Mouse (Mus musculus) MEL (cell line): ENCODE measurements at regions not wholly inside any gene's neighbourhood (a gene's known extent, or its start where the extent isn't known, plus 50 kb on each side); places are given as distances from the start of the nearest gene placed in this dataset.
A peak's percentile ranks its signal among the peaks of the same experiment; 100 is the strongest.

ENCODE experiments used
- DNase-seq: peaks from one replicate; pipeline ENCODE4 v3.0.0; 2011; ENCODE audit warnings: low read depth, low spot score
- H3K27ac ChIP-seq: 2 replicates; pipeline ENCODE4 v1.5.1; 2012; ENCODE audit warnings: low read depth, mild to moderate bottlenecking, control low read depth, low read length, moderate library complexity; ENCODE audit not compliant: control insufficient read depth
- H3K27me3 ChIP-seq, 2 experiments: fragments of 150-350 bp in 1 of 2; sonication (generic) in 1 of 2; 2 replicates each; pipeline ENCODE4 v1.6.1; 2012; ENCODE audit warnings: low read length in 2 of 2, mild to moderate bottlenecking in 2 of 2, improper control_type of control experiment in 1 of 2, moderate library complexity in 1 of 2; ENCODE audit not compliant: insufficient read depth in 2 of 2, control insufficient read depth in 1 of 2
- H3K36me3 ChIP-seq, 2 experiments: 2 replicates each; pipeline ENCODE4 v1.6.1; 2012 to 2014; ENCODE audit warnings: low read length in 2 of 2, improper control_type of control experiment in 1 of 2, inconsistent platforms in 1 of 2, mild to moderate bottlenecking in 1 of 2; ENCODE audit not compliant: insufficient read depth in 2 of 2, control insufficient read depth in 1 of 2
- H3K4me1 ChIP-seq, 2 experiments: fragments of 150-350 bp in 1 of 2; sonication (generic) in 1 of 2; 2 replicates each; pipeline ENCODE4 v1.6.1; 2012; ENCODE audit warnings: low read length in 2 of 2, improper control_type of control experiment in 1 of 2, mild to moderate bottlenecking in 1 of 2; ENCODE audit not compliant: insufficient read depth in 2 of 2, control insufficient read depth in 1 of 2
- H3K4me3 ChIP-seq, 2 experiments: fragments of 150-350 bp in 1 of 2; sonication (generic) in 1 of 2; 2 replicates each; pipeline ENCODE4 v1.5.1; 2012; ENCODE audit warnings: low read depth in 2 of 2, low read length in 2 of 2, mild to moderate bottlenecking in 2 of 2, moderate library complexity in 2 of 2, control low read depth in 1 of 2, improper control_type of control experiment in 1 of 2; ENCODE audit not compliant: control insufficient read depth in 1 of 2, insufficient read depth in 1 of 2
- H3K79me2 ChIP-seq: 2 replicates; pipeline ENCODE4 v1.6.1; 2012; ENCODE audit warnings: mild to moderate bottlenecking, low read length, moderate library complexity; ENCODE audit not compliant: control insufficient read depth, poor library complexity, insufficient read depth
- H3K9ac ChIP-seq: 2 replicates; pipeline ENCODE4 v1.6.1; 2012; ENCODE audit warnings: low read depth, mild to moderate bottlenecking, control low read depth, low read length, moderate library complexity; ENCODE audit not compliant: control insufficient read depth, poor library complexity, severe bottlenecking
- H3K9me3 ChIP-seq: fragments of 150-350 bp; sonication (generic); replicated peaks from 2 replicates; pipeline ENCODE4 v1.6.1; 2012; ENCODE audit warnings: mild to moderate bottlenecking, low read length, improper control_type of control experiment, moderate library complexity; ENCODE audit not compliant: insufficient read depth
- BHLHE40 ChIP-seq: IDR thresholded peaks from 2 replicates; pipeline ENCODE4 v1.6.1; 2012; ENCODE audit warnings: low read depth, mild to moderate bottlenecking, inconsistent platforms, low read length, improper control_type of control experiment, borderline replicate concordance
- CHD2 ChIP-seq: IDR thresholded peaks from 2 replicates; pipeline ENCODE4 v1.6.1; 2011; ENCODE audit warnings: low read length, improper control_type of control experiment
- CTCF ChIP-seq, 3 experiments: IDR thresholded peaks in 2 of 3; conservative IDR thresholded peaks in 1 of 3; 2 replicates each; pipeline ENCODE4 v1.5.1; 2011 to 2012; ENCODE audit warnings: low read length in 3 of 3, low read depth in 2 of 3, mild to moderate bottlenecking in 2 of 3, improper control_type of control experiment in 1 of 3, inconsistent platforms in 1 of 3, mixed read lengths in 1 of 3, moderate library complexity in 1 of 3; ENCODE audit not compliant: control insufficient read depth in 1 of 3, insufficient read depth in 1 of 3, poor library complexity in 1 of 3, severe bottlenecking in 1 of 3
- E2F4 ChIP-seq: IDR thresholded peaks from 2 replicates; pipeline ENCODE4 v1.6.1; 2011; ENCODE audit warnings: low read depth, low read length, improper control_type of control experiment, borderline replicate concordance
- EP300 ChIP-seq, 2 experiments: IDR thresholded peaks; 2 replicates each; pipeline ENCODE4 v1.6.1; 2011; ENCODE audit warnings: improper control_type of control experiment in 2 of 2, low read length in 2 of 2, low read depth in 1 of 2, mild to moderate bottlenecking in 1 of 2
- GATA1 ChIP-seq: IDR thresholded peaks from 2 replicates; pipeline ENCODE4 v1.6.1; 2011; ENCODE audit warnings: low read depth, low read length, improper control_type of control experiment
- MAX ChIP-seq: IDR thresholded peaks from 2 replicates; pipeline ENCODE4 v1.6.1; 2011; ENCODE audit warnings: low read length, improper control_type of control experiment
- MEF2A ChIP-seq: IDR thresholded peaks from 2 replicates; pipeline ENCODE4 v1.6.1; 2014; ENCODE audit warnings: low read depth, mild to moderate bottlenecking, inconsistent platforms, low read length, improper control_type of control experiment; ENCODE audit not compliant: poor library complexity, insufficient replicate concordance, severe bottlenecking; ENCODE audit errors: extremely low read depth
- MXI1 ChIP-seq: IDR thresholded peaks from 2 replicates; pipeline ENCODE4 v1.6.1; 2011; ENCODE audit warnings: mild to moderate bottlenecking, low read depth, low read length, improper control_type of control experiment
- MYB ChIP-seq: IDR thresholded peaks from 2 replicates; pipeline ENCODE4 v1.6.1; 2011; ENCODE audit warnings: mild to moderate bottlenecking, low read depth, low read length, improper control_type of control experiment
- RCOR1 ChIP-seq: IDR thresholded peaks from 2 replicates; pipeline ENCODE4 v1.6.1; 2012; ENCODE audit warnings: low read depth, mild to moderate bottlenecking, inconsistent platforms, low read length, improper control_type of control experiment
- SMC3 ChIP-seq: IDR thresholded peaks from 2 replicates; pipeline ENCODE4 v1.6.1; 2011; ENCODE audit warnings: low read depth, low read length, improper control_type of control experiment
- TBP ChIP-seq: IDR thresholded peaks from 2 replicates; pipeline ENCODE4 v1.8.0; 2011; ENCODE audit warnings: low read depth, low read length, improper control_type of control experiment
- TCF12 ChIP-seq: IDR thresholded peaks from 2 replicates; pipeline ENCODE4 v1.6.1; 2014; ENCODE audit warnings: low read depth, mild to moderate bottlenecking, inconsistent platforms, low read length, improper control_type of control experiment, moderate library complexity
- USF1 ChIP-seq: IDR thresholded peaks from 2 replicates; pipeline ENCODE4 v1.6.1; 2014; ENCODE audit warnings: low read depth, mild to moderate bottlenecking, inconsistent platforms, low read length, improper control_type of control experiment, moderate library complexity
- ZMIZ1 ChIP-seq: IDR thresholded peaks from 2 replicates; pipeline ENCODE4 v1.6.1; 2012; ENCODE audit warnings: low read depth, mild to moderate bottlenecking, inconsistent platforms, low read length, improper control_type of control experiment, moderate library complexity
- ZNF384 ChIP-seq: IDR thresholded peaks from 2 replicates; pipeline ENCODE4 v1.6.1; 2012; ENCODE audit warnings: low read depth, mild to moderate bottlenecking, inconsistent platforms, low read length, improper control_type of control experiment

- H3K4me1 ChIP-seq = peaks cover 2 to 6% of the 10 kb centered on the region in 2 experiments; a peak in 3 of 4 replicates
- H3K4me3 ChIP-seq = no peak overlapping the region
- H3K9ac ChIP-seq = no peak overlapping the region
- DNase-seq = no peak
- H3K27ac ChIP-seq = no peak overlapping the region
- no peaks in the 10 kb centered on the region for H3K27me3 ChIP-seq
- H3K36me3 ChIP-seq = no peaks in the 10 kb centered on the region
- H3K9me3 ChIP-seq = no peaks in the 10 kb centered on the region
- no peak for TF ChIP-seq RCOR1
- TF ChIP-seq ZNF384 = no peak
- no peak for TF ChIP-seq MEF2A
- no peak for TF ChIP-seq CHD2
- TF ChIP-seq ZMIZ1 = no peak
- no peak for TF ChIP-seq MXI1
- no peak for TF ChIP-seq TBP
- TF ChIP-seq BHLHE40 = no peak
- no peak for TF ChIP-seq GATA1
- TF ChIP-seq SMC3 = no peak
- no peak for TF ChIP-seq MAX
- no peak for TF ChIP-seq USF1
- no peak for TF ChIP-seq CTCF (IDR thresholded peaks at IDR 0.05 in 2 of 3, conservative IDR thresholded peaks at IDR 0.05 in 1 of 3; ENCODE audit: control insufficient read depth in 1 of 3, insufficient read depth in 1 of 3, low read depth in 2 of 3, low read length in 3 of 3, poor library complexity in 1 of 3, severe bottlenecking in 1 of 3)
- no peak for TF ChIP-seq MYB
- no peak for TF ChIP-seq TCF12
- TF ChIP-seq, all 39 proteins: peak for 0
- no peaks in the 10 kb centered on the region for H3K79me2 ChIP-seq
Measured at GRCm38 (mm10) chr12:25252776-25253510, 156.0 kb upstream of the Id2 start.

- H3K4me1 ChIP-seq = peaks cover 2 to 6% of the 10 kb centered on the region in 2 experiments; a peak in 3 of 4 replicates
- no peak overlapping the region for H3K9ac ChIP-seq
- H3K79me2 ChIP-seq = no peaks in the 10 kb centered on the region
- TF ChIP-seq EP300 (IDR thresholded peaks at IDR 0.05; ENCODE audit: low read depth in 1 of 2, low read length in 2 of 2) (peak in 1 of 2 experiments; percentile 56; a peak in 2 of 4 replicates), SMC3 (no peak), E2F4 (no peak)
- no peak overlapping the region for H3K4me3 ChIP-seq
- H3K27me3 ChIP-seq = no peaks in the 10 kb centered on the region
- H3K9me3 ChIP-seq = no peaks in the 10 kb centered on the region
- DNase-seq = peak; percentile 38
- no peak overlapping the region for H3K27ac ChIP-seq
- no peaks in the 10 kb centered on the region for H3K36me3 ChIP-seq
Measured at GRCm38 (mm10) chr12:25251411-25252171, 154.7 kb upstream of the Id2 start.
